Mouse (Mus musculus) liver, embryonic 14.5 days (tissue): ENCODE results near the gene Gas7. TPM values are rescaled to one million over a fixed set of nuclear protein-coding genes. Genes with fewer than 3 reads are reported as not detected.

ENCODE experiments used
- ATAC-seq: fragments of 200-750 bp; cut with Nextera tagmentation; 2 replicates; pipeline ENCODE4 v1.8.0; 2017; ENCODE audit warnings: moderate number of reproducible peaks, mild to moderate bottlenecking, moderate library complexity; ENCODE audit not compliant: insufficient read depth
- DNase-seq, 3 experiments: peaks; one replicate each; pipeline ENCODE4 v3.0.0-alpha.2; 2012 to 2013; ENCODE audit warnings: low read depth in 3 of 3, low spot score in 3 of 3
- H3K27ac ChIP-seq: fragments of 300-500 bp; sonication (generic); 2 replicates; pipeline ENCODE4 v1.5.1; 2014; ENCODE audit warnings: moderate library complexity, mild to moderate bottlenecking, control low read depth, inconsistent platforms
- H3K27me3 ChIP-seq: fragments of 300-500 bp; sonication (generic); 2 replicates; pipeline ENCODE4 v1.6.1; 2014; ENCODE audit warnings: mild to moderate bottlenecking, low read length, moderate library complexity; ENCODE audit not compliant: control insufficient read depth, insufficient read depth
- H3K36me3 ChIP-seq: fragments of 300-500 bp; sonication (generic); replicated peaks from 2 replicates; pipeline ENCODE4 v1.6.1; 2014; ENCODE audit warnings: low read depth; ENCODE audit not compliant: control insufficient read depth, insufficient read depth
- H3K4me1 ChIP-seq, 2 experiments: fragments of 200-500 bp in 1 of 2; fragments of 300-500 bp in 1 of 2; sonication (generic) in 1 of 2; replicated peaks; 2 replicates each; pipeline ENCODE4 v1.6.1; 2012 to 2014; ENCODE audit warnings: antibody characterized with exemption in 1 of 2, inconsistent platforms in 1 of 2, low read length in 1 of 2; ENCODE audit not compliant: control insufficient read depth in 2 of 2, insufficient read depth in 2 of 2
- H3K4me2 ChIP-seq: fragments of 300-500 bp; sonication (generic); 2 replicates; pipeline ENCODE4 v1.6.1; 2014; ENCODE audit warnings: low read depth, mild to moderate bottlenecking, control low read depth, moderate library complexity
- H3K4me3 ChIP-seq, 2 experiments: fragments of 200-500 bp in 1 of 2; fragments of 300-500 bp in 1 of 2; sonication (generic) in 1 of 2; 2 replicates each; pipeline ENCODE4 v1.5.1; 2012 to 2014; ENCODE audit warnings: low read depth in 2 of 2, low read length in 2 of 2, mild to moderate bottlenecking in 2 of 2, control low read depth in 1 of 2, inconsistent platforms in 1 of 2, moderate library complexity in 1 of 2; ENCODE audit not compliant: insufficient read depth in 1 of 2
- H3K9ac ChIP-seq: fragments of 300-500 bp; sonication (generic); replicated peaks from 2 replicates; pipeline ENCODE4 v1.6.1; 2014; ENCODE audit warnings: mild to moderate bottlenecking, control low read depth, moderate library complexity
- H3K9me3 ChIP-seq: fragments of 300-500 bp; sonication (generic); 2 replicates; pipeline ENCODE4 v1.6.1; 2016; ENCODE audit warnings: low read length, mixed read lengths; ENCODE audit not compliant: control insufficient read depth
- CTCF ChIP-seq: IDR thresholded peaks from 2 replicates; pipeline ENCODE4 v1.5.1; 2016; ENCODE audit warnings: antibody characterized with exemption, low read depth, control low read depth
- EP300 ChIP-seq: IDR thresholded peaks from 2 replicates; pipeline ENCODE4 v1.6.1; 2016; ENCODE audit warnings: antibody characterized with exemption, low read depth
- WGBS: fragments of 180-500 bp; shearing (Covaris S2); extraction: QIAGEN DNeasy Blood & Tissue Kit; methylation state at CpG from one replicate; pipeline ENCODE4 v1.1.7; 2014; ENCODE audit not compliant: insufficient replicate concordance; 5-methylcytosine and 5-hydroxymethylcytosine counted together
- polyA plus RNA-seq, 2 experiments: library from polyadenylated mRNA; depleted of rRNA in 1 of 2; stranded (reverse) in 1 of 2; unstranded in 1 of 2; fragments of >200 nt; fragmentation: Nextera tagmentation in 1 of 2; extraction: Ambion mirVana in 1 of 2; gene quantifications; 2 replicates each; pipeline versions ENCODE4 v1.2.1 to v1.2.3; 2012 to 2014

Gene Gas7
- polyA plus RNA-seq, 2 experiments, result 0.49 to 1.1 TPM

DNA sequence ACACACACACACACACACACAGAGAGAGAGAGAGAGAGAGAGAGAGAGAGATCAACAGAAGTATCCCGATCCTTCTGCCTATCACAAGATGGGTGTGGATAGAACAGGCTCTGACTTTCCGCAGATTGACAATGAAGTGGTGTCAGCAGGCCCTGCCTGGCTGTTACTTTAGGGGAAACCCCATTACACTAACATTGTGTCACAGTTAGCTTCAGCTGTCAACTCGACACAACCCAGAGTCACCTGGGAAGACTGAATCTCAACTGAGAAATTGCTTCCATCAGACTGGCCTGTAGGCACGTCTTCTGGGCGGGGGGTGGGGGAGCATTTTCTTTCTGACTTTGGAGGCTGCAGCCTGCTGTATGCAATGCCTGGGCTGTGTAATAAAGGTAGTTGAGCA lies 111.5 kb downstream of the Gas7 start:
- Histone ChIP-seq H3K27me3 (no peaks in the 10 kb centered on the region), H3K27ac (no peak overlapping the region), H3K4me1 (peaks cover 0 to 19% of the 10 kb centered on the region in 2 experiments; a peak in 2 of 4 replicates), H3K9me3 (no peaks in the 10 kb centered on the region), H3K36me3 (no peaks in the 10 kb centered on the region), H3K9ac (no peak overlapping the region), H3K4me2 (no peak overlapping the region), H3K4me3 (no peak overlapping the region)
- WGBS, result 64% methylated on average over 5 of the region's 5 CpGs
- no peak for DNase-seq
- no peak for ATAC-seq
- TF ChIP-seq EP300, result no peak
- TF ChIP-seq CTCF, result no peak

DNA sequence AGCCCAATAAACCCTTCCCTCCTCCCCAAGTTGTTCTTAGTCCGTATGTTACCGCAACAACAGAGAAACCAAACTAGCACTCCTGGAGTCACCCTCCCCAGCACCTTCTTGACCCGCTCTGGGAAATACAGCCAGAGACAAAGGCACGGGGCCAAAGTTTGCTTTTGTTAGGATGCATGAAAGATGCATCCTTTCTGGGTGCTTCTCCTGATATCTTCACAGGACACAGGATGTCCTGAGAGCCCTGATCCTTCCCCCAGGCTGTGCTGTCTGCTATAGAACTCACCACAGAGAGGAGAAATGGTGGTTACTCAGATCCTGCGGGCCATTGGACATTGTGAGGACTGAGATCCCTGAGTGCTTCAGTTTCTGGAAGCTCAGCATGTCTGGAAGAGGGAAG lies 111.9 kb downstream of the Gas7 start:
- 58% methylated on average over 5 of the region's 5 CpGs for WGBS
- Histone ChIP-seq H3K9ac (no peak overlapping the region), H3K4me2 (no peak overlapping the region), H3K4me3 (no peak overlapping the region), H3K27ac (no peak overlapping the region), H3K27me3 (no peaks in the 10 kb centered on the region), H3K4me1 (peaks cover 0 to 18% of the 10 kb centered on the region in 2 experiments; a peak in 2 of 4 replicates), H3K9me3 (no peaks in the 10 kb centered on the region), H3K36me3 (no peaks in the 10 kb centered on the region)
- no peak for DNase-seq
- no peak for ATAC-seq
- TF ChIP-seq EP300 (no peak), CTCF (no peak)

DNA sequence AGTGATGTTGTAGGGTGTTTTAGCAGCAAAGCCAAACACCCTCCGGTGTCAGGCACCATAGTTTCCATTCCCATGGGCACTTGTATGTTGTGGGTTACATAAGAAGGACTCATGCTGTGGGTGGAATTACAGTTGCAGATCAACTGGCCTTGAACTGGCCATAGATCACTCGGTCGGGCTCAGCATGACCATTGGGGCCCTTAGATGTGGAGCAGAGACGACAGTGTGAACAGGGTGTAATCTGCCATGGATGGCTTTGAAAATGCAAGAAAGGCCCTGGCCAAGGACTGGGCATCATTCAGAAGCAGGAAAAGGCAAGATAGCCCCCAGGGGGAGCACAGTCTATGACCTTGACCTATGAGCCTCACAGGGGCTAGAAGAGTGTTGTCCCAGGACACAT lies 112.8 kb downstream of the Gas7 start:
- no peak overlapping the region for H3K4me3 ChIP-seq
- H3K4me1 ChIP-seq, result peaks cover 0 to 10% of the 10 kb centered on the region in 2 experiments; a peak in 2 of 4 replicates
- 71% methylated on average over 4 of the region's 4 CpGs for WGBS
- DNase-seq (no peak), ATAC-seq (no peak)
- H3K36me3 ChIP-seq, result no peaks in the 10 kb centered on the region
- no peak overlapping the region for H3K9ac ChIP-seq
- TF ChIP-seq EP300, result no peak
- TF ChIP-seq CTCF, result no peak
- no peak overlapping the region for H3K4me2 ChIP-seq
- no peaks in the 10 kb centered on the region for H3K27me3 ChIP-seq
- H3K9me3 ChIP-seq, result no peaks in the 10 kb centered on the region
- no peak overlapping the region for H3K27ac ChIP-seq

DNA sequence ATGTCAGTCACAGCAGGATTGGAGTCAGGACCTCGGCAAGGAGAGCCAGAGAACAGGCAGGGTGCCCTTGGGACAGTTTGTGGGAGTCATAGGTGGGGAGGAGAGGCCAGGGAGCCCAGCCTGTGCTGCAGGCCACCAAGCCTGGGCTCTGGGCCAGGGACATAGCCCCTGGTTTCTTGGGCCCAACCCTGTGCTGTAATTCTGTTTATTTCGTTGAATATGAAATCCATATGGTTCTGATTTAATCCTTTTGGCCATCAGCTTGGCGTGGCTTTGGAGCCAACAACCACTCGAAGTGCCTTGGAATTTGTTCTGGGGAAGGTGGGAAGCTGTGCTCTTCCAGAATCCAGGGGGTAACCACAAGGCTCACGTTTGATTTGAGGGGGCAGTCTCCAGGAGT lies 113.6 kb downstream of the Gas7 start:
- TF ChIP-seq EP300 (no peak), CTCF (no peak)
- H3K27ac ChIP-seq, result no peak overlapping the region
- H3K9me3 ChIP-seq, result no peaks in the 10 kb centered on the region
- DNase-seq (no peak), ATAC-seq (no peak)
- no peak overlapping the region for H3K4me2 ChIP-seq
- H3K27me3 ChIP-seq, result no peaks in the 10 kb centered on the region
- H3K9ac ChIP-seq, result no peak overlapping the region
- H3K4me3 ChIP-seq, result no peak overlapping the region
- H3K4me1 ChIP-seq, result peaks cover 0 to 6% of the 10 kb centered on the region in 2 experiments; a peak in 1 of 4 replicates
- WGBS, result 49% methylated on average over 5 of the region's 5 CpGs
- H3K36me3 ChIP-seq, result no peaks in the 10 kb centered on the region

DNA sequence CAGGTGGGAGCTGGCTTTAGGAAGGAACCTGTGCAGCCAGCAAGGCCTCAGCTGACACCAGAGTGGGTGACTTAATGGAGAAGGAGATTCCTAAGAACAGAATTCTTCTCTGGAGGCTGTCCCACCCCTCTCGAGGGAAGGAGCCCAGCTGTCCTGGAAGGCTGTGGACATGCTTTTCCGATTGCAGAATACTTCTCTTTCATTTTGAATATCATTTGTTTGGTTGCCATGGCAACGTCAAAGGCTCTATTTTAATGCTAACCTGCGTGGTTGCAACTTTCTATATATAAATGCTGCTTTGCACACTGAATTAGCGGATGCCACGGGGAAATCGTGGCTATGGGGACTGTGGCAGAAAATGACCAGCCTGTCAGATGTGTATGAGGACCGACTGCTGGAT lies 115.7 kb downstream of the Gas7 start:
- TF ChIP-seq EP300 (no peak), CTCF (no peak)
- WGBS, result 50% methylated on average over 8 of the region's 8 CpGs
- Histone ChIP-seq H3K4me1 (no peaks in the 10 kb centered on the region), H3K36me3 (no peaks in the 10 kb centered on the region), H3K27ac (no peak overlapping the region), H3K9ac (no peak overlapping the region), H3K9me3 (no peaks in the 10 kb centered on the region), H3K4me2 (no peak overlapping the region), H3K27me3 (no peaks in the 10 kb centered on the region), H3K4me3 (no peak overlapping the region)
- ATAC-seq (no peak), DNase-seq (no peak)
